Mouse (Mus musculus) hindbrain, embryonic 11.5 days (tissue): ENCODE data around the gene Dhx36. TPM values are rescaled to one million over a fixed set of nuclear protein-coding genes. Genes with fewer than 3 reads are reported as not detected.

Source experiments
- ATAC-seq: fragments of 200-750 bp; cut with Nextera tagmentation; 2 replicates; pipeline ENCODE4 v1.8.0; 2017; ENCODE audit warnings: mild to moderate bottlenecking, moderate TSS enrichment, moderate library complexity; ENCODE audit not compliant: low FRiP score
- DNase-seq: peaks from one replicate; pipeline ENCODE4 v3.0.0-alpha.2; 2015; ENCODE audit warnings: low spot score
- H3K27ac ChIP-seq: fragments of 300-500 bp; sonication (generic); 2 replicates; pipeline ENCODE4 v1.5.1; 2014; ENCODE audit warnings: mild to moderate bottlenecking, low read depth, low read length
- H3K27me3 ChIP-seq: fragments of 300-500 bp; sonication (generic); 2 replicates; pipeline ENCODE4 v1.6.1; 2014; ENCODE audit warnings: mild to moderate bottlenecking, low read length, moderate library complexity, mixed read lengths; ENCODE audit not compliant: control insufficient read depth, insufficient read depth
- H3K36me3 ChIP-seq: fragments of 300-500 bp; sonication (generic); 2 replicates; pipeline ENCODE4 v1.6.1; 2014; ENCODE audit warnings: mild to moderate bottlenecking, low read length, moderate library complexity, mixed read lengths; ENCODE audit not compliant: control insufficient read depth, insufficient read depth
- H3K4me1 ChIP-seq: fragments of 300-500 bp; sonication (generic); replicated peaks from 2 replicates; pipeline ENCODE4 v1.6.1; 2014; ENCODE audit warnings: low read length, mixed read lengths; ENCODE audit not compliant: control insufficient read depth, insufficient read depth
- H3K4me2 ChIP-seq: fragments of 300-500 bp; sonication (generic); replicated peaks from 2 replicates; pipeline ENCODE4 v1.6.1; 2014; ENCODE audit warnings: mild to moderate bottlenecking, low read depth, low read length
- H3K4me3 ChIP-seq: fragments of 300-500 bp; sonication (generic); 2 replicates; pipeline ENCODE4 v1.5.1; 2014; ENCODE audit warnings: low read depth, low read length
- H3K9ac ChIP-seq: fragments of 300-500 bp; sonication (generic); 2 replicates; pipeline ENCODE4 v1.6.1; 2014; ENCODE audit warnings: low read depth, low read length
- H3K9me3 ChIP-seq: fragments of 300-500 bp; sonication (generic); 2 replicates; pipeline ENCODE4 v1.6.1; 2016; ENCODE audit warnings: low read length; ENCODE audit not compliant: control insufficient read depth
- WGBS: fragments of 180-500 bp; shearing (Covaris S2); extraction: QIAGEN DNeasy Blood & Tissue Kit; methylation state at CpG from one replicate; pipeline ENCODE4 v1.1.7; 2014; 5-methylcytosine and 5-hydroxymethylcytosine counted together
- polyA plus RNA-seq: library from polyadenylated mRNA; unstranded; fragments of >200 nt; fragmentation: Nextera tagmentation; extraction: Ambion mirVana; gene quantifications from 2 replicates; pipeline ENCODE4 v1.2.1, GENCODE M21; 2014

Dhx36 gene
- 56.4 and 56.8 TPM in 2 replicates for polyA plus RNA-seq

DNA sequence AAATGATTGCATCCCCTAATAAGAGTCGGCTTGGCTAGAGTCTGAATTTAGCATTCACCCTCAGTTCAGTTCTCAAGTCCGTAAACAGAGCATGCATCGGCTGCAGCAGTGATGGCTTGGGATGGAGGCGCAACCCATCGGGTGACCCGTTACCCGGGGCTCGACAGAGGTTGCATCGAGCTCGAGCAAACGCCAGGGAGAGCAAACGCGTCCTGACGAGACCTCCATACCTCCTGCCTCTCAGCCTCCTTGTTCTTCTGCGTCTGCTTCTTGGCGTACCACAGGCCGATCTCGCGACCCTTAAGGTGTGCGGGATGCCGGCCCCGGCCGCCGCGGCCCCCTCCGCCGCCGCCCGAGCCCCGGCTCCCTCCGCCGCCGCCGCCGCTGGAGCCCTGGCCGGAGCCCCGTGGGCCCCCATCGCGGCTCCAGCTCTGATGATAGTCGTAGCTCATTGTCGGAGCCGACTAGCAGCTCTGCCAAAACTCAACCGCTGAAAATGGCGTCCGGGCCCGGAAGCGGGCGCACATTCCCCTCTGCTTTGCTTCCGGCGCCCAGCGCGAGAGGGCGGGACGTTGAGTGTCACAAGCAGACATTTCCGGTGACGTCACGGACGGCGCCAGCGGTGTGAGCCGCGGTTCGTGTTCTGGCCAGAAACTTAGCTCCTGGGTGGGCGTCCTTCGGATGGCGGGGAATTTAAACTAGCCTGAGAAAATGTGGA lies at the start of gene Dhx36:
Dhx36 (minus strand) TSS at position 517 of the 718 bp plus-strand sequence.
- ATAC-seq (peak; percentile 99), DNase-seq (peak; percentile 99)
- WGBS, result 0% methylated on average over 56 of the region's 66 CpGs
- H3K27ac ChIP-seq, result peak within 1 kb of the TSS; percentile 95
- no peaks in the 10 kb centered on the region for H3K27me3 ChIP-seq
- H3K4me3 ChIP-seq, result peak within 1 kb of the TSS; percentile 83
- no peaks in the 10 kb centered on the region; the same call in 1 of the 2 replicates for H3K4me1 ChIP-seq
- peak within 1 kb of the TSS; percentile 45 for H3K4me2 ChIP-seq
- peak within 1 kb of the TSS; percentile 97 for H3K9ac ChIP-seq
- H3K36me3 ChIP-seq, result no peaks in the 10 kb centered on the region
- no peaks in the 10 kb centered on the region for H3K9me3 ChIP-seq

DNA sequence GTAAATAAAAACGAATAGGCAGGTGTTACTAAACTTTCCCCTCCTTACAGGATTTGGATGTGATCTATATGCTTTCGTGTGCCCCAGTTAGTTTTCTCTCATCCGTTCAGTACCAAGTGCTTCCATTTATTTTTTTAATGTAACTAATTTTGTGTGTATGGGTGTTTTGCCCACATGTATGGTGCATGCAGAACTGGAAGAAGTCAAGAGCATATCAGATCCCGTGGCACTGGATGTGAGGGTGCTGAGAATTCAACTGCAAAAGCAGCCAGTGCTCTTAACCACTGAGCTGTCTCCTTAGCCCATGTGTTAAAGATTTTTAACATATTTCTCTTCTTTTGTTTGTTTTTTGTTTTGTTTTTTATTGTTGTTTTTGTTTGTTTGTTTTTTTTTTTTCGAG lies 20.8 kb upstream of the Dhx36 start:
- 76% methylated on average over 5 of the region's 5 CpGs for WGBS
- no peak overlapping the region for H3K9ac ChIP-seq
- no peak for DNase-seq

DNA sequence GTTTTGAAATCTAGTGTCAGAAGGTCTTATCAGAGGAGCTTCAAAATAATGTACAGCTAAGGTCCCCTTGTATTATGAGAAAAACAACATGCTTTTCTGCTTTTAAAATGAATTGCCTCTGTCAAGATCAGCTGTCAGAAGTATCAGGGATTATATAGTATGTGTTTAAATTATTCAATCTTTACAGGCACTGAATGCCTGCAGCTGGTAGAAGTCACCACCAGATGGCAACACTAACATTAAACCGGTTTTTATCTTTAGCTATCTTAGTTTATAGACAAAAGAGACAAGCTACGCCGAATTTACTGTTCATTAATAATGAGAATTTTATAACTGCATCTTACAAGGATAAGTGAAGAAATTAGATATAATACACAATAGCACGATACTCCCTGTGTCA lies 20.4 kb upstream of the Dhx36 start:
- peak; percentile 45 for DNase-seq
- ATAC-seq, result peak; percentile 33; the same call in 1 of the 2 replicates
- WGBS, result 46% methylated on average over 4 of the region's 4 CpGs

More for the DNA sequence above, 20.8 kb upstream of the Dhx36 start:
- no peak for ATAC-seq
- H3K36me3 ChIP-seq, result no peaks in the 10 kb centered on the region
- H3K27ac ChIP-seq, result no peak overlapping the region
- H3K4me2 ChIP-seq, result no peak overlapping the region
- no peak overlapping the region for H3K4me3 ChIP-seq
- H3K27me3 ChIP-seq, result no peaks in the 10 kb centered on the region
- no peaks in the 10 kb centered on the region for H3K4me1 ChIP-seq
- no peaks in the 10 kb centered on the region for H3K9me3 ChIP-seq

DNA sequence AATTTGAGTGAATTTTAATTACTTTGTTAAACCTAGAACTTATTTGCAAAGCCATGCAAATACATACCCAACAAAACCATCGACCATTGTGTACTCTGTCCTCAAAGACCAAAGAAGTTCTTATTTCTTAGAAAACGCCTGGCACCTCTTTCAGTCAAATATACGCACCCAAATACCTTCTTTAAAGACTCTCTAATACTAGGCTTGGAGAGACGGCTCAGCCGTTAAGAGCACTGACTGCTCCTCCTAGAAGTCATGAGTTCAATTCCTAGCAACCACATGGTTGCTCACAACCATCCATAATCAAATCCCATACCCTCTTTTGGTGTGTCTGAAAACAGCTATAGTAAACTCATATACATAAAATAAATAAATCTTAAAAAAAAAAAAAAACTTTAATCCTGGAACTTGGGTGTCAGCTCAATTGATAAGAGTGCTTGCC lies 423 bp upstream of the Dhx36 start:
- Histone ChIP-seq H3K4me2 (peak overlapping the region; percentile 32), H3K36me3 (no peaks in the 10 kb centered on the region), H3K27ac (no peak overlapping the region), H3K27me3 (no peaks in the 10 kb centered on the region), H3K4me3 (peak overlapping the region; percentile 83), H3K9ac (no peak overlapping the region), H3K4me1 (no peaks in the 10 kb centered on the region; the same call in 1 of the 2 replicates), H3K9me3 (no peaks in the 10 kb centered on the region)
- DNase-seq (no peak), ATAC-seq (peak; percentile 57)
- WGBS, result 48% methylated on average over 5 of the region's 5 CpGs

More for the DNA sequence above, 20.4 kb upstream of the Dhx36 start:
- Histone ChIP-seq H3K27me3 (no peaks in the 10 kb centered on the region), H3K4me1 (no peaks in the 10 kb centered on the region), H3K9ac (no peak overlapping the region), H3K4me2 (no peak overlapping the region), H3K27ac (no peak overlapping the region), H3K4me3 (no peak overlapping the region), H3K9me3 (no peaks in the 10 kb centered on the region), H3K36me3 (no peaks in the 10 kb centered on the region)

DNA sequence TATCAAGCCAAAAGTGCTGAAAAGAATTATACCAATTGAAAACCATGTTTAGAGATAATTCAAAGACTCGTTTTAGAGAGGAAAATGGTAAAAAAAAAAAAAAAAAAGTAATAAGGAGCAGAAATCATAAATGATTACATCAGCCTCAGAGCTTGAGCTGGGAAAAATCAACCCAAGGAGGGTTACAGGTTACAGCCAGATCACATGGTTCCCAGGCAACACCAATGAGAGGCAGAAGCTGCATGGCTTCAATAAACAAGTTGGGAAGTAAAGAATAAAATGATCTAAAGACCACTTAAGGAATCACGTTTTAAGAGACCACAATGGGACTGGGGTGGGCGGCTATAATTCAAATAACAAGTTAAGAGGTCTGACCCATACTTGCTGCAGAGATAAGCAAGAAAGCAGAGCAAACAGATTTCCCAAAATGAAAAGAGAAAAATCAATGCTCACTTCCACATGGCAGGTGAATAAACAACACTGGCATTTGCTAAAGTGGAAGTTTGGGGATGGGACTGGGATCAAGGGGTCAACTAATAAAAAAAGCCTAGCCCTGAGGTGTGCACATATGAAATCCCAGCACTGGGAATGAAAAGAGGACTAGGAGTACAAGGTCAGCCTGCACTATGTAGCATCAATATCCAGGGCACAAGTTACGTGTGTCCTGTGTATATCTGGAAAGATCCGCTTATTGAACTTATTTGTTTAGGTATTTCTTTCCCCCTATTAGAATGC lies 1.5 kb downstream of the Dhx36 start:
- WGBS, result 80% methylated on average over 5 of the region's 5 CpGs
- no peak for DNase-seq
- no peaks in the 10 kb centered on the region for H3K27me3 ChIP-seq

DNA sequence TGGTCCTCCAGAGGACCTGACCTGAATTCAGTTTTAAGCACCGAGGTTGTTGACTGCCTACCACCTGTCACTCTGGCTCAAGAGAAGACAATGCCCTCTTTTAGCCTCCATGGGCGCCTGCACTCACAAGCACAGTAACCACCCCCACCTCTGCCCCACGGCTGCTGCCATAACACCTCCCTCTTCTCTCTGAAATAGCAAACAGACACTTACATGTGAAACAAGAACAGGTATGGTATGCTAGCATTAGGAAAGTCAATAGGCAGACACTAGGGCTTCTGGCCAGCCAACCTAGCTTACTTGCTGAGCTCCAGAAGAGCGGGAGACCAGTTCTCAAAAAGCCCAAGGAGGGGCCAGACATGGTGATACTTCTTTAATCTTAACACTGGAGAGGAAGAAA lies 7.5 kb downstream of the Dhx36 start:
- H3K4me1 ChIP-seq, result no peaks in the 10 kb centered on the region
- H3K4me2 ChIP-seq, result no peak overlapping the region
- H3K9ac ChIP-seq, result no peak overlapping the region

More for the DNA sequence above, 1.5 kb downstream of the Dhx36 start:
- Histone ChIP-seq H3K36me3 (no peaks in the 10 kb centered on the region), H3K9ac (peak overlapping the region; percentile 17), H3K4me2 (peak overlapping the region; percentile 45), H3K4me3 (peak overlapping the region; percentile 83), H3K9me3 (no peaks in the 10 kb centered on the region), H3K4me1 (no peaks in the 10 kb centered on the region; the same call in 1 of the 2 replicates), H3K27ac (no peak overlapping the region)
- ATAC-seq, result no peak

DNA sequence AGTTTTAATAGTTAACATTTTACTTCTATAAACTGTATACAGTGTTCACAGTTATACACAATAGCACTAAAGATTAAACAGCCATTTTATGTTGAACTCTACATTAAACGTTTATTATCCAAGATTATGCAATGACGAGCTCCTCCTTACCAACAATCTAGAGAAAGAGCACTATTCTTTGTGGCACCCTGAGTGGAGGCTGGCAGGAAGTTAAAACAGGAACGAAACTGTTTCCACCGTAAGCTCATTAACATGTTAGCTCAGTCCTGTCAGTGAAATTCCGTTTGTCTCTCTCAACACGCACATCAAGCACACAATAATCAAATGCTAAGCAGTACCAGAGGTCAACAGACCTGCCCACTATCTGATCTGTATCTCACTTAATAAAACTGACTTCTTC lies 14.2 kb downstream of the Dhx36 start:
- peaks cover 5% of the 10 kb centered on the region; the same call in 1 of the 2 replicates for H3K36me3 ChIP-seq
- DNase-seq, result no peak
- no peak overlapping the region for H3K4me2 ChIP-seq
- no peaks in the 10 kb centered on the region for H3K27me3 ChIP-seq
- H3K4me3 ChIP-seq, result no peak overlapping the region
- no peaks in the 10 kb centered on the region for H3K9me3 ChIP-seq
- H3K27ac ChIP-seq, result no peak overlapping the region
- H3K9ac ChIP-seq, result no peak overlapping the region
- no peaks in the 10 kb centered on the region for H3K4me1 ChIP-seq
- no peak for ATAC-seq
- 93% methylated on average over 6 of the region's 6 CpGs for WGBS

More for the DNA sequence above, 7.5 kb downstream of the Dhx36 start:
- WGBS, result 83% methylated on average over 4 of the region's 4 CpGs
- Histone ChIP-seq H3K36me3 (peaks cover 8% of the 10 kb centered on the region), H3K27ac (no peak overlapping the region), H3K9me3 (no peaks in the 10 kb centered on the region), H3K4me3 (no peak overlapping the region), H3K27me3 (no peaks in the 10 kb centered on the region)
- no peak for DNase-seq
- no peak for ATAC-seq

DNA sequence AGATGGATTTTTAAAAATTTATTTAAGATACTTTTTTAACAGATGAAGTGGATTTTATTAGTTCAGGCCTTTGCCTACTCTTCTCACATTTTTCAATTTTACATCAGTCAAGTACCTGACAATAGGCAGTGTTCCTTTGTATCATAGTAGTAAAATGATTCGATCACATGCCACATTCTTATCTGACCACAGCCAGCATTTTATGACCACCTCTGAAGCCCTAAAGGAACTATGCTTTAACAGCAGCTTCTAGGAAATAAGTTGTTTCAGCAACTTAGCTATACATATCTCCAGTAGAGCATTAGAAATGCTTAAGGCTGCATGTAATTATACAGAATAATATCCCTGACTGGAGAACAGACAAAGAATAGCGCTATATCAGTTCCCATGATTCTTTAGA lies 22.5 kb downstream of the Dhx36 start:
- DNase-seq (no peak), ATAC-seq (no peak)
- WGBS, result 94% methylated on average over 2 of the region's 2 CpGs
- Histone ChIP-seq H3K36me3 (peaks cover 9% of the 10 kb centered on the region; the same call in 1 of the 2 replicates), H3K4me3 (no peak overlapping the region), H3K9ac (no peak overlapping the region), H3K27ac (no peak overlapping the region), H3K4me1 (no peaks in the 10 kb centered on the region), H3K27me3 (no peaks in the 10 kb centered on the region), H3K9me3 (no peaks in the 10 kb centered on the region), H3K4me2 (no peak overlapping the region)
